Mouse (Mus musculus): ENCODE results near the gene Vmn2r114. TPM values are rescaled to one million over a fixed set of nuclear protein-coding genes. Genes with fewer than 3 reads are reported as not detected.
"Not testable (repeated sequence)": the region's sequence is repeated elsewhere in the genome, so short reads cannot be mapped to it uniquely, and the experiment has no call there.

Vmn2r114 gene
- total RNA-seq (2021) = not detected
- long read RNA-seq, experiment 1 = 0 reads
- long read RNA-seq, experiment 2 = 0 reads

DNA sequence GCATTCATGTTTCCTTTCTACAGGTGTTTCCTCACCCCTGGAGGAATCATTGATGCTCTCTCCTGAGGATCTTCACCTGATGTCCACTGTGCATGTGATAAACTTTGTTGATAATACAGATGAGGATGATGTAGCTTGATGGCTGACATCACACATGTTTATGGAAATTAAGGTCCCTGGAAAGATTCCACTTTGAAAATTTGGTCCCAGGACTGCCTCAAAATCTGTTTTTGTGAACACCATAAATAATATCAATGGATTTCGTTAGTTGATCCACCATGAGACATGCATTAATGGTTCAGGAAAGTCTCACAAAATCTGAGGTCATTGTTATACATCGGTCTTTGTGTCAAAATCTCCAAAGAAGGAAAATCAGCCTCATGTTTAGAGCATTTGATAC lies at the start of gene Vmn2r114:
Vmn2r114 (minus strand) TSS at position 101 of the 400 bp plus-strand sequence.
- intact Hi-C loops (cut with DNase I); DNase-seq: not testable (repeated sequence)

DNA sequence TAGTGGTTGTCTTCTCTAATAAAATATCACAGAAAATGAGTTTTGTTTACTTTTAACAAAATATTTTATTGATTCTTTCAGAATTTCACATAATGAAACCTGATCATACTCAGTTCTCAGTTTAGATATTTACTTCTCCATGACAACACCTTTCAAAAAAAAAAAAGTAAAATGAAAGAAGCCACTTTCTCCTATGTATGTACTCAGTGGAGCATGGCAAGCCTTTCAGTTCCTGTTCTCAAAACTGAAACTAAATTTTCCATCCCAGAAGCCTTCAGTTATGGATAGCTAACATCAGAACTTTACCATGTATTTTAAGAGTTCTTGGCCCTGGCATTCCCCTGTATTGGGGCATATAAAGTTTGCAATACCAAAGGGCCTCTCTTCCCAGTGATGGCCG lies 39.3 kb upstream of the Vmn2r114 start:
- intact Hi-C loops (cut with DNase I) = no loop called here

DNA sequence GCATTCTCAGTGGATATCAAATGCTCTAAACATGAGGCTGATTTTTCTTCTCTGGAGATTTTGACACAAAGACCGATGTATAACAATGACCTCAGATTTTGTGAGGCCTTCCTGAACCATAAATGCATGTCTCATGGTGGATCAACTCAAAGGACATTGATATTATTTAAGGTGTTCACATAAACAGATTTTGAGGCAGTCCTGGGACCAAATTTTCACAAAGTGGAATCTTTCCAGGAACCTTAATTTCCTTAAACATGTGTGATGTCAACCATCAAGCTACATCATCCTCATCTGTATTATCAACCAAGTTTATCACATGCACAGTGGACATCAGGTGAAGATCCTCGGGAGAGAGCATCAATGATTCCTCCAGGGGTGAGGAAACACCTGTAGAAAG lies 31.1 kb upstream of the Vmn2r114 start, which contains the start of gene Vmn2r115:
Vmn2r115 (plus strand) TSS at position 301 of the 400 bp plus-strand sequence.
- DNase-seq; intact Hi-C loops (cut with DNase I): not testable (repeated sequence)

More for the DNA sequence above, 39.3 kb upstream of the Vmn2r114 start:
- DNase-seq = no peak

DNA sequence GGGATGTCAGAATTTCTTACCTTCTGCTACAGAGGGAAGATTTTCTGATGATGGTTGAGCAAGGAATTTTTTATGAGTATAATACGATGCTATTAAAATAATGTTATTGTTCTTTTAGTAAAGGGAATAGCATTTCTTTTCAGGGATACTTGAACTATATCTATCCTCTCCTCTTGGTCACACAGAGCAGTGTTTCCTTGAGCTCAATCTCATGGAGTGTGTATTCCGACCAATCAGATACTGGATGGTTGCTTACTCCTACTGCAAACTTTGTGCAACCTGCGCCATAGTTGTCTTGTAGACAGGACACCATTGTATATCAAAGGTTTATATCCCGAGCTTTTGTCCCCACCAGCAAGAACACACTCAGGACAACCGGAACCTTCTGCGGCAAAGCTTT lies 18.3 kb upstream of the Vmn2r114 start:
- intact Hi-C loops (cut with DNase I) = no loop called here
- no peak for DNase-seq

Other genes with a start within 250 kb of the Vmn2r114 start
- 1 to 10 TPM; 2.0 TPM for gene Zfp40, start 119.3 kb downstream of the Vmn2r114 start, total RNA-seq (2021)
- gene Vmn2r115, start 31.2 kb upstream of the Vmn2r114 start, total RNA-seq (2021) = not detected
- gene Vmn2r116, start 72.1 kb upstream of the Vmn2r114 start, total RNA-seq (2021) = not detected
- not detected for gene Vmn2r117, start 167.2 kb upstream of the Vmn2r114 start, total RNA-seq (2021)